Mouse (Mus musculus) kidney, adult 9 months (tissue): ENCODE measurements around the gene Dmpk.
A peak's percentile ranks its signal among the peaks of the same experiment; 100 is the strongest.

Experiments
- DNase-seq: peaks from one replicate; pipeline ENCODE4 v3.0.0; 2022

The Dmpk gene

GRCm38 (mm10) chr7:19076586-19076991 lies 7.1 kb upstream of the Dmpk start:
- no peak for DNase-seq

DNA sequence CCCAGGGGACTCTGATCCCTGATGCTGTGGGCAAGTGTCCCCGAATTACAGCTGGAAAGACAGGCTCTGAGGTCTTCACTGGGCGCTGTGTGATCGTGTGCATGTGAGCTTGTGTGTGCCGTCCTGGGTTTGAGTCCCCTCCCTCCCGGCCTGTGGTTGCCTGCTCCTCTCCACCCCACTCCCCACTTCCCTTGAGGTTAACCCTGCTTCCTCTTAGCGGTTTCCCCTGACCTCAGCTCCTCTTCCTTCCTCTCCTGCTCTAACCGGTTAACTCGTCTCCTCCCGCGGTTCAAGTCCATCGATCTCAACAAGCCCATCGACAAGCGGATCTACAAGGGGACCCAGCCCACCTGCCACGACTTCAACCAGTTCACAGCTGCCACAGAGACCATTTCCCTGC lies 5.9 kb upstream of the Dmpk start:
- DNase-seq = no peak

- DNase-seq = no peak
Observed at GRCm38 (mm10) chr7:19078732-19079131, 4.9 kb upstream of the Dmpk start.

DNA sequence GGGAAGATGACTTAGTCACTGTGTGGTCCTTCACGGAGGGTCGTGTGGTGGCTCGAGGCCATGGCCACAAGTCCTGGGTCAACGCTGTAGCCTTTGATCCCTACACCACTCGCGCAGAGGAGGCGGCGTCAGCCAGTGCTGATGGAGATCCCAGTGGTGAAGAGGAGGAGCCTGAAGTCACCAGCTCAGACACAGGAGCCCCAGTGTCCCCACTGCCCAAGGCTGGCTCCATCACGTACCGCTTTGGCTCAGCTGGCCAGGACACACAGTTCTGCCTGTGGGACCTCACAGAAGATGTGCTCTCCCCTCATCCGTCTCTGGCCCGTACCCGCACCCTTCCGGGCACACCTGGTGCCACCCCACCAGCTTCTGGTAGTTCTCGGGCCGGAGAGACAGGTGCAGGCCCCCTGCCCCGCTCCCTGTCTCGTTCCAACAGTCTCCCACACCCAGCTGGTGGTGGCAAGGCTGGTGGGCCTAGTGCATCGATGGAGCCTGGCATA lies 3.1 kb upstream of the Dmpk start:
- DNase-seq = no peak

DNA sequence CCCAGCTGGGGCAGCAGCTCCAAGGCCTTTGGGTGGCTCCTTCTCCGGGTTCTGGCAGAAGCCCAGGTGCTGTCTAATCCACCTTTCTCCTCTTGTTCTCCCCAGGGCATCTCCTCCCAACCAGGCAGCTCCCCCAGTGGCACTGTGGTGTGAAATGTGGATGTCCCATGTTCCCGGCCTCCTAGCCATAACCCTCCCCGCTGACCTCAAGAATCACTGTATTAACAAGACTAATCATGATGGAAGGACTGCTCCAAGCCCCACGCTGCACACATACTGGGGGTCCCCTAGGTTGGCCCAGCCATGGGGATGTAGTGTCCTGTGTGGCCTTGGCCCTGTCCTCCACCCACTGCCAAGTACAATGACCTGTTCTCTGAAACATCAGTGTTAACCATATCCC lies 1.5 kb upstream of the Dmpk start:
- DNase-seq = no peak

GRCm38 (mm10) chr7:19083096-19083495 lies 553 bp upstream of the Dmpk start:
- DNase-seq = no peak

DNA sequence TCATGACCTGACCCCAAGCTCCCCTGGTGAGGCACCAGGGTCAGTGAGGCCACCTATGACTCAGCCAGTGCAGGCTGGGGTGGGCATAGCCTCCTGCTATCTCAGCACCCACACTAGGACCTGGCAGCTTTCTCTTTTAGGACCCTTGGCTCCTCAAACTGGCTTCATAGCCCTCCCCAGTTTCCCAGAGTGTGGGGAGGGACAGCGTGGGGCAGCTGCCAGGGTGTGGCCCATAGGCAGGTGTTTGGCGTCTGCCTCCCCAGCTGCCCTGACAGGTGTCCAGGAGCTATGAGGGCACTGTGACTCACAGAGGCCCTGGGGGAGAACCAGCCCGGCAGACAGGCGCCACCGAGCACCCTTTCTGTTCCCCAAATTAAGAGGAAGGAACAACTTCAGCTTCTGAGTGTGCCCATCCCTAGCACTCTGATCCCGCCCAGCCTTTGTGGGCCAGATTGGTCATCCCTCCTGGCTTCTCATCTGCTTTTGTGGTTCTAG lies 675 bp downstream of the Dmpk start:
- no peak for DNase-seq

DNA sequence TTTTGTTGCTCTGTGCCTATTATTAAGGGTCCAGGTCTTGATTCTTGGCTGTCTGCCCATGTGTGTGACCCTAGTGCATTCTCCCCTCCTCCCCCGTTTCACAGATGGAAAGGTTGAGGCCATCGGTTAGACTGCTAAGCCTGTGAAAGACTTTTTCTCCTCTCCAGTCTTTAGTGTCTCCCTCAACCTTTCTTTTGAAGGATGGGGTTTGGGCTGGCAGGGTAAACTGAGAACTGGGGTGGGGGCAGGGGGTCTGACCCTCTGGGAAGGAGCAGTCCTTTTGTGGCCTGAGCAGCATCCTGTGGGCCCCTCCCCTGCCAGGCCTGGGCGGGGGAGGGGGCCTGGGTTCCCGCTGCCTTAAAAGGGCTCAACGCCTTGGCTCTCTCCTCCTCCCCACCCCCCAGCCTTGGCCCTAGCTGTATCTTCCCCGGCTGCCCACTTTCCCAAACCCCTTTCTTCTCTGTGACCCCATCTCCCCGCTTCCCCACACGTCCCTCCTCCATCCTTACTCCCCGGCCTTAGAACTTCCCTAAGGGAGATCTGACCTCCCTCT lies 1.3 kb downstream of the Dmpk start:
- no peak for DNase-seq

GRCm38 (mm10) chr7:19085495-19085894 lies 1.8 kb downstream of the Dmpk start:
- DNase-seq = no peak

- DNase-seq = no peak
Observed at GRCm38 (mm10) chr7:19086042-19086441, 2.4 kb downstream of the Dmpk start.

DNA sequence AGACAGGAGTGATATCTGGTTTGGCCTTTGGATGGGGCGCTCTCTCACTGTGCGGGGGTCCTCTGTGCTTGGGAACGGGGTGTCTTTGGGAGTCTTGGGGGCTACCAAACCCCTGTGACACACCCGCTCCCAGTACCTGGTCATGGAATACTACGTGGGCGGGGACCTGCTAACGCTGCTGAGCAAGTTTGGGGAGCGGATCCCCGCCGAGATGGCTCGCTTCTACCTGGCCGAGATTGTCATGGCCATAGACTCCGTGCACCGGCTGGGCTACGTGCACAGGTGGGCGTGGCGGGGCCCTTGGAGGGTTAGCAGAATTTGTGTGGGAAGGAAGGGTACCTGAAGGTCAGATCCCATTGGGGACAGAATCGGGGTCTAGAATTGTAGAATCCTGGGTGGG lies 3.1 kb downstream of the Dmpk start:
- no peak for DNase-seq

- DNase-seq = peak; percentile 70
Observed at GRCm38 (mm10) chr7:19088813-19089212, 5.2 kb downstream of the Dmpk start.

- DNase-seq = no peak
Observed at GRCm38 (mm10) chr7:19091913-19092312, 8.3 kb downstream of the Dmpk start.

DNA sequence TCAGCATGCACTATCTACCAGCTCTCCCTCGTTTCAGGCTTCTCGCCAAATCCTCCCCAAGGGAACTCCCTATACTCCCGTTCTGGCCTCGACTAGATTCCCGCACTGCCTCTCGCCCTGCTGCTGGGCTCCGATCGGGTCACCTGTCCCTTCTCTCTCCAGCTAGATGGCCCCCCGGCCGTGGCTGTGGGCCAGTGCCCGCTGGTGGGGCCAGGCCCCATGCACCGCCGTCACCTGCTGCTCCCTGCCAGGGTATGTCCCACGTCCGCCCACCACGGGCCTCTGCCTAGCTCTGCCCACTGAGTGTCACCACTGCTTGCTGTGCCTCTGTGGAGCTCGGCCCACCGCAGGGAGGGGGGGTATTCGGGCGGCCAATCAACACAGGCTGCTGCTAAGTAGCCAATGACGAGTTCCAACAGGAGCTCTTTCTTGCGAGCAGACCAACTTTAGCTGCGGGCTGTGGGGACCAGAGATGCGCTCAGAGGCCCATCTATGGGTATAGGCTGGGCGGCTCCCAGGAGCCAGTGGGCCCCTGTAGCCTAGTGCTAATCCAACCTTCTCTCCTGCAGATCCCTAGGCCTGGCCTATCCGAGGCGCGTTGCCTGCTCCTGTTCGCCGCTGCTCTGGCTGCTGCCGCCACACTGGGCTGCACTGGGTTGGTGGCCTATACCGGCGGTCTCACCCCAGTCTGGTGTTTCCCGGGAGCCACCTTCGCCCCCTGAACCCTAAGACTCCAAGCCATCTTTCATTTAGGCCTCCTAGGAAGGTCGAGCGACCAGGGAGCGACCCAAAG lies 8.9 kb downstream of the Dmpk start:
- peak; percentile 70 for DNase-seq

DNA sequence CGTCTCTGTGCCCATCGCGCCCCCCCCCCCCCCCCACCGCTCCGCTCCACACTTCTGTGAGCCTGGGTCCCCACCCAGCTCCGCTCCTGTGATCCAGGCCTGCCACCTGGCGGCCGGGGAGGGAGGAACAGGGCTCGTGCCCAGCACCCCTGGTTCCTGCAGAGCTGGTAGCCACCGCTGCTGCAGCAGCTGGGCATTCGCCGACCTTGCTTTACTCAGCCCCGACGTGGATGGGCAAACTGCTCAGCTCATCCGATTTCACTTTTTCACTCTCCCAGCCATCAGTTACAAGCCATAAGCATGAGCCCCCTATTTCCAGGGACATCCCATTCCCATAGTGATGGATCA lies 9.5 kb downstream of the Dmpk start:
- DNase-seq = peak; percentile 91

DNA sequence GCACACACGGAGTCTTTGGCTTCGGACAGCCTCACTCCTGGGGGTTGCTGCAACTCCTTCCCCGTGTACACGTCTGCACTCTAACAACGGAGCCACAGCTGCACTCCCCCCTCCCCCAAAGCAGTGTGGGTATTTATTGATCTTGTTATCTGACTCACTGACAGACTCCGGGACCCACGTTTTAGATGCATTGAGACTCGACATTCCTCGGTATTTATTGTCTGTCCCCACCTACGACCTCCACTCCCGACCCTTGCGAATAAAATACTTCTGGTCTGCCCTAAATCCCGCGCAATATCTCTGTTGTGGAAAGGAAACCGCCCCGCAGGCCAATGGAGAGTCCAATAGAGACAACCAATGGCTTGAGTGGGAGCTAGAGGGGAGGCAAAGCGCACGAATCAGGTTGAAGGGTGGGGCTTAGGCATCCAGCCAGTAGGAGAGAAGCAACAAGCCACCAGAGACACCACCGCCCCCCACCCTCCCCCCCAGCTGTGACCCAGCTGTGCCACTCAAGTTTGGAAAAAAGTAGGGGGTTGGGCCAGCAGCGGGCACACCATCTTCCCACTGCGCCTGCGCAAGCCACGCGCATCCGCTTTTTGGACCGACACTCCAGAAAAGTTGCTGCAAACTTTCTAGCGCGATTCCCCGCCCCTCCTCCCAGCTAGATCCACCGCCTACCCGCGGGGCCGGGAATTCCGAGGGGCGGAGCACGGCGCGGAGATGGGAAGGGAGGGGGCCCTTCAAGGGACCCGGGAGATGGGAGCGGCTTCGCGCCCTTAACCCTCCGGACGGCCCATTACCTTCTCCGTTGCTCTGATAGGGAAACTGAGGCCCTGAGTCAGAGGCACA lies 10.1 kb downstream of the Dmpk start:
- DNase-seq = peak; percentile 99

- DNase-seq = no peak
Observed at GRCm38 (mm10) chr7:19094471-19094825, 10.8 kb downstream of the Dmpk start, which contains the start of gene Six5. TSS of gene Six5 (plus strand) at chr7:19094594.

DNA sequence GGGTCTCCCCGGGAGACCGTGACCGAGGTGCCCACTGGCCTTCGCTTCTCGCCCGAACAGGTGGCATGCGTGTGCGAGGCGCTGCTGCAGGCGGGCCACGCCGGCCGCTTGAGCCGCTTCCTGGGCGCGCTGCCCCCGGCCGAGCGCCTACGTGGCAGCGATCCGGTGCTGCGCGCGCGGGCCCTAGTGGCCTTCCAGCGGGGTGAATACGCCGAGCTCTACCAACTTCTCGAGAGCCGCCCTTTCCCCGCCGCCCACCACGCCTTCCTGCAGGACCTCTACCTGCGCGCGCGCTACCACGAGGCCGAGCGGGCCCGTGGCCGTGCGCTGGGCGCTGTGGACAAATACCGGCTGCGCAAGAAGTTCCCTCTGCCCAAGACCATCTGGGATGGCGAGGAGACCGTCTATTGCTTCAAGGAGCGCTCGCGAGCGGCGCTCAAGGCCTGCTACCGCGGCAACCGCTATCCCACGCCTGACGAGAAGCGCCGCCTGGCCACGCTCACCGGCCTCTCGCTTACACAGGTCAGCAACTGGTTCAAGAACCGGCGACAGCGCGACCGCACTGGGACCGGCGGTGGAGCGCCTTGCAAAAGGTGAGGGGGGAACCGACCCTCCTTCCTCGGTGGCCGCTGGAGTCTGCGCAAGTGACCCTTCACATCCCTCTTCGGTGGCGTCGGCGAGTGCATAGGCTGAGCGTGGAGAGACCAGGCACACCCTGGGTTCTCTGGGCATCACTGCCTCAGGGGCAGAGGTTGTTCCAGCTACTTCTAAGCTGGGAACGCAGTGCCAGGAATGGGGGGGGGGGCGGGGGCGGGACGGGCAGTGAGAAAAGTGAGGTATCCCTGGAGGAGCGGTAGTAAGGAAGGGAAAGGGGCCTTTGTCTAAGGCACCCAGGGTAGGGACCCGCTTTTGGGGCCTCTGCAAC lies 11.4 kb downstream of the Dmpk start:
- peak; percentile 63 for DNase-seq

- peak; percentile 60 for DNase-seq
Observed at GRCm38 (mm10) chr7:19095751-19096110, 12.1 kb downstream of the Dmpk start.

DNA sequence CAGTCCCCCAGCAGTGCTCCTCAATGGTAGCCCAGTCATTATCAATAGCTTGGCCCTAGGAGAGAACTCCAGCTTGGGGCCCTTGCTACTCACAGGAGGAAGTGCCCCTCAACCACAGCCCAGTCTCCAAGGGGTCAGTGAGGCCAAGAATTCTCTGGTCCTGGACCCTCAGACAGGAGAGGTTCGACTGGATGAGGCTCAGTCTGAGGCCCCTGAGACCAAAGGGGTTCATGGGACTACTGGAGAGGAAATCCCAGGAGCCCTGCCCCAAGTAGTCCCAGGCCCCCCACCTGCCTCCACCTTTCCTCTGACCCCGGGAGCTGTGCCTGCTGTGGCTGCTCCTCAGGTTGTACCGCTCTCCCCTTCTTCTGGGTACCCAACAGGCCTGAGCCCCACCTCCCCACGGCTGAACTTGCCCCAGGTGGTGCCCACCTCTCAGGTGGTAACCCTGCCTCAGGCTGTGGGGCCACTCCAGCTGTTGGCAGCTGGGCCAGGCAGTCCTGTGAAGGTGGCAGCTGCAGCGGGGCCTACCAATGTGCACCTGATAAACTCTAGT lies 12.8 kb downstream of the Dmpk start:
- DNase-seq = no peak

DNA sequence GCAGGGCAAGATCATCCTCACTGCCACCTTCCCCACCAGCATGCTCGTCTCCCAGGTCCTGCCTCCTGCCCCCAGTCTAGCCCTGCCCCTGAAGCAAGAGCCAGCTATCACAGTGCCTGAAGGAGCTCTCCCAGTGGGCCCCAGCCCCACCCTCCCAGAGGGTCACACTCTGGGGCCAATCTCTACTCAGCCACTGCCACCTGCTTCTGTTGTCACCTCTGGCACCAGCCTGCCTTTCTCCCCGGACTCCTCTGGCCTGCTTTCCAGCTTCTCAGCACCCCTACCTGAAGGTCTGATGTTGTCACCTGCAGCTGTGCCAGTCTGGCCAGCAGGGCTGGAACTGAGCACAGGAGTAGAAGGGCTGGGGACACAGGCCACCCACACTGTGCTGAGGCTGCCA lies 13.6 kb downstream of the Dmpk start:
- no peak for DNase-seq

DNA sequence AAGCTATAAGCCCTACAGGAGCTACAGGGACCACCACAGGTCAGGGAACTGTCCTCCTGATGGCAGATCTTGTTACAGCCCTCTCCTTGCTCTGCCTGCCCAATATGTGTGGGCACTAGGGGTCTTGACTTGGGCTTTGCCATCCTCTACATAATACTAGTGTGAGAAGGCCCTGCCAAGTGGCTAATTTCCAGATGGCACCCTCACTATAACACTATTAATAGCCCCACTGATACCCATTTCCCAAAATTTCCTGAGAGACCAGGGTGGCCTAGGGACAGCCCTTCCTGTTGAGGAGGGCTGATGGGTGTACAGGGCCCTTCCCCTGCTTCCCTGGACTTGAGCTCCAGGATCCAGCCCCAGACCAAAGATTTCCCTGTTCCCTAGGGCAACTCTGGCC lies 14.2 kb downstream of the Dmpk start:
- DNase-seq = no peak
